8 mouse cellular contexts compared by ENCODE assay signal in the genomic region with DNA sequence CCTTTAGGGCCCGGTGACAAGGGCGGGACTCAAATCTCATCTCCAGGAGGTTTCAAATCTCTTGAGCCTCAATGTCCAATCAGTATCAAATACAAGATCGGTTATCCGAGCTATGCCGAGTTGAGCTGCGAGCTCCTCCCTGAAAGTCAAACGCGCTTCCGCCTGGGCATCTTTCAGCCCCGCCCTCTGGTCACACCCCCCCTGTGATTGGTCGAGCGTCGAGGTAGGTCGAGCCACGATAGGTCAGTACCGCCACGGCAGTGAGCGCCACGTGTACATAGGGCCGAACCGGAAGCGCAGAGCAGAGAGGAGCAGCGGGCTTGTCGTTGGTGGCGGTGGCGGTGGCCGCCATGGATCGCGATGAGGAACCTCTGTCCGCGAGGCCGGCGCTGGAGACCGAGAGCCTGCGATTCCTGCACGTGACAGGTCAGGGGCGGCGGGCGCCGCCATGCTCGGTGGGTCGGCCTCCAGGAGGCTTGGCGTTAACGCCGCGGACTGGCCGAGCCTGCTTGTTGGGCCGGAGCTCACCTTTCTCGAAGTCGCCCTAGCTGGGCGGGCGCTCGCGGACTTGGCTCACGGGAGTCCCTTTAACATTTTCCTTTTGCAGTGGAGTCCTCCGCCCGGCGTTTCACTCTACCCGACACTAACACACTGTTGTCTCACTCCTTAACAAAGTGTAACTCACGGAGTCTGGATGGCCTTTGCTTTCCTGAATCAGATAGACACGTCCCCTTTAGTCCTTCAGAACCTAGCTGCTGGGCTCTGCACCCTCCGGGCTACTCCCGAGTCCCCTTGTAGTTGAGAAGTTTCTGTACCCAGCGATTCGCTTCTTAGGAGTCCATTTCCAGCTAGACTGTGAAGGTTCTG. TPM values are rescaled to one million over a fixed set of nuclear protein-coding genes. Genes with fewer than 3 reads are reported as not detected.
A peak's percentile ranks its signal among the peaks of the same experiment; 100 is the strongest.
DNase-seq lines count a peak whose midpoint lies in the region; ATAC-seq lines count a peak whose summit lies in the region.

A gene (plus strand): TSS at position 286 of the 867 bp plus-strand sequence.

- no peaks in the 10 kb centered on the region for H3K27me3 ChIP-seq in megakaryocyte, embryonic 14.5 days (replicated peaks)

- no peaks in the 10 kb centered on the region for H3K9me3 ChIP-seq in megakaryocyte, embryonic 14.5 days

- peak within 1 kb of the TSS; percentile 94 for H3K4me3 ChIP-seq in megakaryocyte, embryonic 14.5 days (replicated peaks)

- H3K36me3 ChIP-seq in megakaryocyte, embryonic 14.5 days (replicated peaks; ENCODE audit: low read length): peaks cover 67% of the 10 kb centered on the region

- peaks cover 68% of the 10 kb centered on the region for H3K4me1 ChIP-seq in megakaryocyte, embryonic 14.5 days

- ATAC-seq in common myeloid progenitor, adult 5-6 weeks (replicated peaks; ENCODE audit: low read depth, poor library complexity, severe bottlenecking): peak; percentile 98

- peak; percentile 99 for DNase-seq in ZHBTc4 (ENCODE audit: low read depth, low spot score)
- DNase-seq in gastrocnemius, adult 8-10 months (ENCODE audit: low spot score in 2 of 2): peak; percentile 92 to 94
- DNase-seq in hindlimb bud, embryonic 11.5 days (ENCODE audit: extremely low spot score, low read depth, low spot score): peak; percentile 92
- peak; percentile 85 to 97 for DNase-seq in left cerebral cortex, adult 8-10 months (ENCODE audit: low spot score in 2 of 2)
- peak; percentile 98 for DNase-seq in right cerebral cortex, postnatal 10 days (ENCODE audit: low spot score in 2 of 2)
- peak; percentile 93 for DNase-seq in urinary bladder, postnatal 25 days (ENCODE audit: low spot score)

RNA-seq across cellular contexts. Expression of the gene that starts here (rescaled TPM):
- total RNA-seq in common myeloid progenitor, adult 5-6 weeks (2017): 75.8 and 88.7 TPM in 2 replicates
- total RNA-seq in gastrocnemius, adult 8-10 months (2022): 10 to 100 TPM; 27.1 to 38.7 (median 30.3) TPM
- total RNA-seq in left cerebral cortex, adult 8-10 months (2022): 10 to 100 TPM; 42.7 to 51.4 (median 46.5) TPM
- 68.3 and 82.3 TPM in 2 replicates for polyA plus RNA-seq in megakaryocyte, embryonic 14.5 days (2012; ENCODE audit: insufficient read depth, low replicate concordance)

Comparison
In these comparisons a context has a peak if more than half of its experiments do, and no peak if none do; other contexts are left out.
1. Peak in every context shown above with its lines: DNase-seq, ATAC-seq and H3K4me3 ChIP-seq.